Mouse (Mus musculus): ENCODE measurements at regions not wholly inside any gene's neighbourhood (a gene's known extent, or its start where the extent isn't known, plus 50 kb on each side); places are given as distances from the start of the nearest gene placed in this dataset.

DNA sequence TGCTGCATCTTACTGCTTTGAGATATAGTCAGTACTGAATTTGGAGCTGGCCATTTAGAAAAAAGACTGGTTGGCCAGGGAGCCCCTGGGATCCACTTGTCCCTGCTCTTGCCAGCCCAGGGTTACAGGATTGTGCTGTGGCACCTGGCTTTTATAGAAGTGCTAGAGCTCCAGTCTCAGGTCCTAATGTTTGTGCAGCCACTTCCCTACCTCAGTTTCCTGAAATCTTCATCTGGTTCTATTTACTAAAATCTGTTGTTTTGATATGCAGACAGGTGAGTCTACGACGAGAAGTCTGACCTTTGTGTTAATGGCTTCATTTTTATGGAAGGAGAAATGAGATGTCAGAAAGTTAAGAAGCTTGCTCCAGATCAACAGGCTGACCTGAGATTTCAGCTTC is 73.0 kb upstream of the Gm47985 start:
- Histone ChIP-seq H3K27me3 (no peaks in the 10 kb centered on the region), H3K27ac (no peak overlapping the region), H3K4me3 (no peak overlapping the region), H3K4me2 (no peak overlapping the region), H3K9me3 (no peaks in the 10 kb centered on the region), H3K9ac (no peak overlapping the region), H3K4me1 (replicated peaks) (no peaks in the 10 kb centered on the region; the same call in 1 of the 2 replicates), H3K36me3 (no peaks in the 10 kb centered on the region)
- WGBS: 97% methylated on average over 2 of the region's 2 CpGs
- ATAC-seq (ENCODE audit: low FRiP score): no peak

- Histone ChIP-seq H3K4me3 (no peak overlapping the region), H3K9me3 (no peaks in the 10 kb centered on the region), H3K27me3 (no peaks in the 10 kb centered on the region), H3K4me2 (no peak overlapping the region), H3K9ac (no peak overlapping the region), H3K4me1 (replicated peaks) (no peaks in the 10 kb centered on the region; the same call in 1 of the 2 replicates), H3K36me3 (no peaks in the 10 kb centered on the region), H3K27ac (no peak overlapping the region)
- 72% methylated on average over 4 of the region's 4 CpGs for WGBS
- no peak for ATAC-seq (ENCODE audit: low FRiP score)
Observed at GRCm38 (mm10) chr1:151110412-151110811, 71.9 kb upstream of the Gm47985 start.

- H3K9me3 ChIP-seq: no peaks in the 10 kb centered on the region
- WGBS: 68% methylated on average over 6 of the region's 6 CpGs
Observed at GRCm38 (mm10) chr1:151111683-151112082, 70.7 kb upstream of the Gm47985 start.

GRCm38 (mm10) chr1:151112390-151112789 is 69.9 kb upstream of the Gm47985 start:
- no peak for ATAC-seq (ENCODE audit: low FRiP score)
- WGBS: 14% methylated on average over 2 of the region's 2 CpGs
- H3K27ac ChIP-seq: no peak overlapping the region
- no peak overlapping the region for H3K4me2 ChIP-seq
- H3K36me3 ChIP-seq: no peaks in the 10 kb centered on the region
- no peaks in the 10 kb centered on the region; the same call in 1 of the 2 replicates for H3K4me1 ChIP-seq (replicated peaks)
- no peaks in the 10 kb centered on the region for H3K9me3 ChIP-seq
- no peak overlapping the region for H3K4me3 ChIP-seq
- H3K27me3 ChIP-seq: no peaks in the 10 kb centered on the region
- no peak overlapping the region for H3K9ac ChIP-seq

More at GRCm38 (mm10) chr1:151111683-151112082, 70.7 kb upstream of the Gm47985 start:
- Histone ChIP-seq H3K27me3 (no peaks in the 10 kb centered on the region), H3K9ac (no peak overlapping the region), H3K4me1 (replicated peaks) (no peaks in the 10 kb centered on the region; the same call in 1 of the 2 replicates), H3K36me3 (no peaks in the 10 kb centered on the region), H3K27ac (no peak overlapping the region), H3K4me3 (no peak overlapping the region), H3K4me2 (no peak overlapping the region)
- no peak for ATAC-seq (ENCODE audit: low FRiP score)

DNA sequence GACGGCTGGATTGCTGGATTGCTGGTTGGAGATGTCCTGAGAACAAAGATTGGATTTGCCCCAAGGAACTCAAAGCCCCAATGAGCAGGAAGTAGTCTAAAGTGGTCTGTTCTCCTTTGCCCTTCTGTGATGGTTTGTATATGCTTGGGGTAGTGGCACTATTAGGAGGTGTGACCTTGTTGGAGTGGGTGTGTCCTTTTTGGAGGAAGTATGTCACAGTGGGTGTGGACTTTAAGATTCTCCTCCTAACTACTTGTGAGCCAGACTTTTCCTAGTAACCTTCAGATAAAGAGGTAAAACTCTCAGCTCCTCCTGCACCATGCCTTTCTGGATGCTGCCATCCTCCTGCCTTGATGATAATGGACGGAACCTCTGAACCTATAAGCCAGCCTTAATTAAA is 69.1 kb upstream of the Gm47985 start:
- Histone ChIP-seq H3K4me3 (no peak overlapping the region), H3K27ac (no peak overlapping the region), H3K4me2 (no peak overlapping the region), H3K9me3 (no peaks in the 10 kb centered on the region), H3K9ac (no peak overlapping the region), H3K27me3 (no peaks in the 10 kb centered on the region), H3K36me3 (no peaks in the 10 kb centered on the region), H3K4me1 (replicated peaks) (no peaks in the 10 kb centered on the region; the same call in 1 of the 2 replicates)
- ATAC-seq (ENCODE audit: low FRiP score): no peak
- WGBS: 78% methylated on average over 2 of the region's 2 CpGs

DNA sequence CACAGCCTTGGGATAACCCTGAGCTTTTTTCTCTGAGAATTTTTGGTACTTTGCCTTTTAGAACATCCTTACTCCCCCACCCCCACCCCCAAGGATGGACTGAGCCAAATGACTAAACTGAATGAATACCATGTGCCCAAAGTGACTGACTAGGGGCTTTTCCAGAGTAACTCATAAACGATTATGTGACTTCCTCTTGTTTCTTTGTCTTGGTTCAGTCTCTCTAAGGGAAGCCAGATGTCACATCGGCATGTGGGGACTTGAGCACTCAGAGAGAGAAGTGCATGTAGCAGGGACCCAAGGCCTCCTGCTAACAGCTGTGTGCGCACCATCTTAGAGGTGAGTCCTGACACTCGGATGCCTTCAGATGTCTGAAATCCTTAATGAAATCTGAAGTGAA is 63.8 kb upstream of the Gm47985 start:
- no peak overlapping the region for H3K4me2 ChIP-seq
- H3K36me3 ChIP-seq: no peaks in the 10 kb centered on the region
- H3K9me3 ChIP-seq: no peaks in the 10 kb centered on the region
- no peak overlapping the region for H3K9ac ChIP-seq
- ATAC-seq (ENCODE audit: low FRiP score): no peak
- H3K4me1 ChIP-seq (replicated peaks): no peaks in the 10 kb centered on the region
- 52% methylated on average over 4 of the region's 4 CpGs for WGBS
- H3K27ac ChIP-seq: no peak overlapping the region
- H3K4me3 ChIP-seq: no peak overlapping the region
- H3K27me3 ChIP-seq: no peaks in the 10 kb centered on the region

DNA sequence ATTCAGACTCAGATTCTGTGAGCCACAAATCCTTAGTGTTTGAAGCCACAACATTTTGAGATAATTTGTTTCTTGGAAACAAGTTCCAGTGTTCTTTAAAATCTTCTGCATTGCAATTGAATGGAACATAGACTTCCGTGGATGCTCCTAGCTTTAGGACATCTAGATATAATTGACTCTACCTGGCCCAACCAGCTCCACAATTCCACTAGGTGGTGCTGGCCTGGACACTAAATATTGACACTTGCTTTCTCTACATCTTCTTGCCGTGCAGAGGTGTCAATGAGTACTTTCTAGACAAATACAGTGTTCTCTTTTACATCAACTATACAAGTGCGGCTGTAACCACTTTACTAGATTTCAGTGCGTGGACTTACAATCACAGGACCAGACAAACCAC is 63.4 kb upstream of the Gm47985 start:
- Histone ChIP-seq H3K4me2 (no peak overlapping the region), H3K4me1 (replicated peaks) (no peaks in the 10 kb centered on the region), H3K4me3 (no peak overlapping the region), H3K27me3 (no peaks in the 10 kb centered on the region), H3K9ac (no peak overlapping the region), H3K27ac (no peak overlapping the region), H3K36me3 (no peaks in the 10 kb centered on the region), H3K9me3 (no peaks in the 10 kb centered on the region)
- ATAC-seq (ENCODE audit: low FRiP score): no peak
- 88% methylated on average over 4 of the region's 4 CpGs for WGBS

DNA sequence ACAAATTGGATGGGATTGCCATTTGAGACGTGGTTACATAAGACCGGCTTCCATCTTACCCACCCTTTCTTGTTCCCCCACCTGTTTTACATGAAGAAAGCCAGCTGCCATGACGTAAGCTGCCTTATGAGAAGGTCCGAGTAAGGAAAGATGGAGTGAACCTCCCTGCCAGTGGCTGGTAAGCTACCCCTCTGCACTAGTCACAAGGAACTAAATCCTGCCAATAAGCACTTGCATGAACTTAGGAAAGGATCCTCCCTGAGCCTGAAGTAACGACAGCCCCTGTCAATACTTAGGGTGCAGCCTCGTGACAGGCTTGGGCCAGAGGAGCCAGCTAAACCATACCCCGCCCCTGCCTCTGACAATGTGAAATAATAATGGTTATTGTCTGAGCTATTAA is 62.8 kb upstream of the Gm47985 start:
- Histone ChIP-seq H3K4me1 (replicated peaks) (no peaks in the 10 kb centered on the region), H3K4me2 (no peak overlapping the region), H3K27me3 (no peaks in the 10 kb centered on the region), H3K4me3 (no peak overlapping the region), H3K36me3 (no peaks in the 10 kb centered on the region), H3K9me3 (no peaks in the 10 kb centered on the region), H3K27ac (no peak overlapping the region), H3K9ac (no peak overlapping the region)
- ATAC-seq (ENCODE audit: low FRiP score): no peak
- WGBS: 90% methylated on average over 7 of the region's 7 CpGs

DNA sequence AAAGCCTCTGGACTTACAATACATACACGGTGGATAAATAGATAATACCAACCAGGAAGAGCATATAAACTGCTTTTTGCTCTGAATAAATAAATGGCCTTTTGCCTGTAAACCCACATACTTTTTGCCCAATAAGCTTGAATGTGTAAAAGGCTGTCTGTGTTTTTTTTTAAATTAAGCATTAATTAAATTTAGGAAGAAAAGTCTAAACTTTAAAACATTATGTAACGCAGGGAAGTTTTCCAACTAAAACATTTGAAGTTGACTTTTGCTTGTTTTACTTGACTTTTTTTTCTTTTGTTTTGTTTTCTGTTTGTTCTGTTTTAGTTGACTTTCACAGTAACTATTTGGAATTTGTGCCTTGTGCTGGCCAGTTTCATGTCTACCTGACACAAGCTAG is 60.7 kb upstream of the Gm47985 start:
- Histone ChIP-seq H3K9ac (no peak overlapping the region), H3K27ac (no peak overlapping the region), H3K9me3 (no peaks in the 10 kb centered on the region), H3K4me2 (no peak overlapping the region), H3K36me3 (no peaks in the 10 kb centered on the region), H3K4me1 (replicated peaks) (no peaks in the 10 kb centered on the region), H3K4me3 (no peak overlapping the region), H3K27me3 (no peaks in the 10 kb centered on the region)
- WGBS: 96% methylated on average over 2 of the region's 2 CpGs
- ATAC-seq (ENCODE audit: low FRiP score): no peak

GRCm38 (mm10) chr1:151123964-151124363 is 58.4 kb upstream of the Gm47985 start:
- ATAC-seq (ENCODE audit: low FRiP score): no peak
- 95% methylated on average over 7 of the region's 7 CpGs for WGBS
- no peaks in the 10 kb centered on the region for H3K36me3 ChIP-seq
- no peak overlapping the region for H3K27ac ChIP-seq
- H3K4me1 ChIP-seq (replicated peaks): no peaks in the 10 kb centered on the region
- no peak overlapping the region for H3K9ac ChIP-seq
- H3K9me3 ChIP-seq: no peaks in the 10 kb centered on the region
- H3K4me2 ChIP-seq: no peak overlapping the region
- H3K4me3 ChIP-seq: no peak overlapping the region
- H3K27me3 ChIP-seq: no peaks in the 10 kb centered on the region

GRCm38 (mm10) chr1:151125028-151125659 is 57.2 kb upstream of the Gm47985 start:
- Histone ChIP-seq H3K4me3 (no peak overlapping the region), H3K9ac (no peak overlapping the region), H3K27ac (no peak overlapping the region), H3K27me3 (no peaks in the 10 kb centered on the region), H3K36me3 (no peaks in the 10 kb centered on the region), H3K4me2 (no peak overlapping the region), H3K4me1 (replicated peaks) (no peaks in the 10 kb centered on the region), H3K9me3 (no peaks in the 10 kb centered on the region)
- 91% methylated on average over 9 of the region's 9 CpGs for WGBS
- no peak for ATAC-seq (ENCODE audit: low FRiP score)

DNA sequence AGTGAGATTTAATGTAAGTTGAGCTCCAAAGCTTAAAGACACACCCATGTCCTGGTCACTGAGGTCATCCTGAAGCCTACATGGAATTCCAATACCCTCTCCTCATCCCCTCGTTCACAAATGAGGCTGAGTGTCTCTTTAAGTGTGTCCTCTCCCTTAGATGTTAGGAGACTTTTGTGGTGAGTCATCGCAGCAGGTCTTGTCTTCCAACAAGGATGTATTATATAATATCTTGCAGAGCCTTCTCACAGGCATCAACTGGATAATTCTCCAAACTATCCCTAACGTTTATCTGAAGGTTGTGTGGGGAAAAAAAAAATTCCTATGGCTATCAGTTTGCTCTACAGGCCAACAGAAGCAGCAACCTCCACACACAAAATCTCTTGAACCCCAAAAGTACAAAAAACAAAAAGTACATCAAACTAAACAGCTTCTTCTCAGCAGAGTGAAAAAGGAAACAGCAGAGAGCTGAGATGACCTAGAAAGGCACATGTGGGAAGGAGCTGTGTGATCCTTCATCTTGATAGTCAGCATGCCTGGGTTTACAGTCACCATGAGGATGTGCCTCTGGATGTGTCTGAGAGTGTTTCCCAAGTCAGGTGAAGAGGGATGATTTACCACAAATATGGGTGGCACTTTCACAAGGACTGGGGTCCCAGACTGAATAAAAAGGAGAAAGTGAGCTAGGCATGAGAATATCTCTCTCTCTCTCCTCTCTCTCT is 56.4 kb upstream of the Gm47985 start:
- no peak overlapping the region for H3K4me2 ChIP-seq
- H3K36me3 ChIP-seq: no peaks in the 10 kb centered on the region
- H3K27ac ChIP-seq: no peak overlapping the region
- no peak for ATAC-seq (ENCODE audit: low FRiP score)
- H3K9me3 ChIP-seq: no peaks in the 10 kb centered on the region
- H3K9ac ChIP-seq: no peak overlapping the region
- H3K27me3 ChIP-seq: no peaks in the 10 kb centered on the region
- 89% methylated on average over 3 of the region's 3 CpGs for WGBS
- H3K4me1 ChIP-seq (replicated peaks): no peaks in the 10 kb centered on the region
- H3K4me3 ChIP-seq: no peak overlapping the region

GRCm38 (mm10) chr1:151126756-151127155 is 55.6 kb upstream of the Gm47985 start:
- ATAC-seq (ENCODE audit: low FRiP score): no peak
- H3K9ac ChIP-seq: no peak overlapping the region
- no peaks in the 10 kb centered on the region for H3K4me1 ChIP-seq (replicated peaks)
- 73% methylated on average over 1 of the region's 1 CpGs for WGBS
- H3K9me3 ChIP-seq: no peaks in the 10 kb centered on the region
- H3K36me3 ChIP-seq: no peaks in the 10 kb centered on the region
- H3K4me3 ChIP-seq: no peak overlapping the region
- no peak overlapping the region for H3K27ac ChIP-seq
- no peaks in the 10 kb centered on the region for H3K27me3 ChIP-seq
- no peak overlapping the region for H3K4me2 ChIP-seq

Data from hindbrain, embryonic 13.5 days (tissue).